Mouse (Mus musculus) bone marrow, adult 2 months (tissue): ENCODE data around the gene 1700007K13Rik. TPM values are rescaled to one million over a fixed set of nuclear protein-coding genes. Genes with fewer than 3 reads are reported as not detected.

Source experiments
- H3K27ac ChIP-seq: fragments of 200-500 bp; 2 replicates; pipeline ENCODE4 v1.5.1; 2012; ENCODE audit warnings: low read depth, mild to moderate bottlenecking, control low read depth, inconsistent platforms, low read length; ENCODE audit not compliant: control insufficient read depth, poor library complexity, insufficient read depth
- H3K4me1 ChIP-seq: fragments of 200-500 bp; 2 replicates; pipeline ENCODE4 v1.6.1; 2011; ENCODE audit warnings: low read length; ENCODE audit not compliant: control insufficient read depth, insufficient read depth
- H3K4me3 ChIP-seq: fragments of 200-500 bp; replicated peaks from 2 replicates; pipeline ENCODE3; 2011; ENCODE audit warnings: mild to moderate bottlenecking, low read depth, low read length, control low read depth; ENCODE audit not compliant: control insufficient read depth
- CTCF ChIP-seq: fragments of 200-500 bp; IDR thresholded peaks from 2 replicates; pipeline ENCODE4 v1.5.1; 2011; ENCODE audit warnings: low read length, control low read depth; ENCODE audit not compliant: control insufficient read depth, insufficient read depth
- POLR2A ChIP-seq: fragments of 200-500 bp; IDR thresholded peaks from 2 replicates; pipeline ENCODE4 v1.6.1; 2011; ENCODE audit warnings: low read depth, mild to moderate bottlenecking, control low read depth, low read length, borderline replicate concordance; ENCODE audit not compliant: control insufficient read depth
- WGBS: fragments of 180-500 bp; shearing (Covaris S2); methylation state at CpG from one replicate; pipeline ENCODE4 v1.1.7; 2018; 5-methylcytosine and 5-hydroxymethylcytosine counted together
- polyA plus RNA-seq: library from polyadenylated mRNA; stranded (reverse); fragments of >200 nt; gene quantifications from 2 replicates; pipeline ENCODE4 v1.2.4, GENCODE M21; 2011; ENCODE audit warnings: low replicate concordance; ENCODE audit not compliant: missing spikeins, insufficient read depth, insufficient read length

1700007K13Rik gene
- polyA plus RNA-seq, 1 experiment, result 6.8 TPM

DNA sequence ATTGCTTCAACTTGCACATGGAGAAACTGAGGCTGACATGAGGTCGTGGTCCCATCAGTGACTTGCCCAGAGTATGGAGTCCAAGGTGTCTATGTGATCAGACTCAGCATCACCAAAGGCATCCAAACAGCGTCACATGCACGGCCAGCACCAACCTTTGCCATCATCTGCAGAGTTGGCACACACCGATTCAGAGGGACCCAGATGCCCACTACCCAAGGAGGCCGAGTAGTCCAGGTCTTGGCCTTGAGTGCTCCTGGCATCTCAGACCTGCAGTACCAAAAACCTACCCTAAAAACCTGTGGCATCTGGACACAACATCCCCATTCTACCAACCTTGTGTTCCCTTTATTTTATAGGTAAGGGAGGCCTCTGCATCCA, 51.4 kb downstream of the 1700007K13Rik start:
- H3K4me1 ChIP-seq, result no peaks in the 10 kb centered on the region
- no peak overlapping the region for H3K4me3 ChIP-seq
- no peak overlapping the region for H3K27ac ChIP-seq
- 85% methylated on average over 5 of the region's 5 CpGs for WGBS
- TF ChIP-seq POLR2A, result no peak
- TF ChIP-seq CTCF, result no peak

DNA sequence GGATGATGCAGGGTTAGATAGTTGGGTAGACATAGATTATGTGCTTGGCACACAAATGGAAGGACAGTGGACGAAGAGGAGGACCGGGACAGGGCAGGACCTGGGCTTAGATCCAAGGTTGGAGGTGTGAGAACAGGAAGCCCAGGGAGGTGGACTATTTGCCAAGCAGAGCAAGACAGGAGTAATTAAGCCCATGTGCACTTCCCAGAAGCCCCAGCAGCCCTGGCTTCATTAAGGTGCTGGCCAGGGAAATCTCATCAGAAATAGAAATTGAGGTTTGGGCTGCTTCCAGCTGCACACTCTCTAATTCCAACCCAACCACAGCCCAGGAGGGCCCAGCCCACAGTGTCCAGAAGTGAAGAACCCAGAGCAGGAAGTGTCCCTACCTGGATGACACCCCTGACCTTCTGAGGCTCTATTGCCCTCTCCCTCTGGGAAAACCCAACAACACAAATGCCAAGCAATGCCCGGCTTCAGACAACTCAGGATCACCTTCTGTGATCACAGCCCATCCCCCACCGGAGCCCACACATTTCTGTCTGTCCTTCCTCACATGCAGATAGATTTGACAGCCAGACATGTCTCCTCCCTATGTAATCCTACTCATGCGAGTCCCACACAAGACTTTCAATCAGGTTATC, 51.9 kb downstream of the 1700007K13Rik start:
- no peak overlapping the region for H3K27ac ChIP-seq
- WGBS, result 75% methylated on average over 5 of the region's 5 CpGs
- H3K4me1 ChIP-seq, result no peaks in the 10 kb centered on the region
- TF ChIP-seq POLR2A (no peak), CTCF (no peak)
- H3K4me3 ChIP-seq, result no peak overlapping the region

DNA sequence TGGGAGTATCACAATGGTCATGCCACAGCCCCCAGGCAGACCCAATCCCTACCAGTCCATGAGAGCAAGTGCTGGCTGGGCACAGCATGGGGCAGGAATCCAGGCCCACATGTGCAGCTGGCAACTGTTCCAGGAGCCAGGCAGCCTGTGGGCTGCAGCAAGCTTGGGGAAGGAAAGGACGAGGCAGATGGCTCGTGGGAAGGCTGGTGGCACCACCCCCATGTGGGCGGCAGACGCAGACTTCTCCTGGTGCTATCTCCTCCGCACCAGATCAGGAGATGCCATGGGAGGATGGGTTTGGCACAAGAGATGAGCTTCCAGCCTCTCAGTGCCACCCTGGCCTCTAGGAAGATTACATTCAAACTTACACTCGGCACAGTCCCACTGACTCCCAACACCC, 53.2 kb downstream of the 1700007K13Rik start:
- no peak overlapping the region for H3K4me3 ChIP-seq
- no peak overlapping the region for H3K27ac ChIP-seq
- no peak for TF ChIP-seq CTCF
- no peaks in the 10 kb centered on the region for H3K4me1 ChIP-seq
- 58% methylated on average over 6 of the region's 6 CpGs for WGBS

Other genes starting within 250 kb of the 1700007K13Rik start
- gene Ppp1r26, start 19.5 kb downstream of the 1700007K13Rik start, polyA plus RNA-seq, result 0.29 and 0.45 TPM in 2 replicates
- 8.8 and 13.7 TPM in 2 replicates for gene Mrps2, start 1.7 kb upstream of the 1700007K13Rik start, polyA plus RNA-seq
- 1.8 TPM in 1 of 2 replicates, not detected in the other for gene Gbgt1, start 30.6 kb upstream of the 1700007K13Rik start, polyA plus RNA-seq
- gene Gm10134, start 39.8 kb upstream of the 1700007K13Rik start, polyA plus RNA-seq, result not detected in 2 replicates
- gene Ralgds, start 46.8 kb upstream of the 1700007K13Rik start, polyA plus RNA-seq, result 5.2 and 5.5 TPM in 2 replicates
- gene Cel, start 97.1 kb upstream of the 1700007K13Rik start, polyA plus RNA-seq, result 0.72 TPM in 1 of 2 replicates, not detected in the other
- gene Gtf3c5, start 117.4 kb upstream of the 1700007K13Rik start, polyA plus RNA-seq, result 14.5 and 14.7 TPM in 2 replicates
- gene Gfi1b, start 155.7 kb upstream of the 1700007K13Rik start, polyA plus RNA-seq, result 62.0 and 66.9 TPM in 2 replicates
- 9.4 and 12.5 TPM in 2 replicates for gene Tsc1, start 174.9 kb upstream of the 1700007K13Rik start, polyA plus RNA-seq
- 2.5 TPM in 1 of 2 replicates, not detected in the other for gene Spaca9, start 233.4 kb upstream of the 1700007K13Rik start, polyA plus RNA-seq
- gene Ak8, start 233.8 kb upstream of the 1700007K13Rik start, polyA plus RNA-seq, result 1.7 TPM in 1 of 2 replicates, not detected in the other